Mouse (Mus musculus) CH12.LX (cell line): ENCODE results near the gene Kpnb1.

Experiments used
- CTCF ChIP-seq, 2 experiments: IDR thresholded peaks in 1 of 2; conservative IDR thresholded peaks in 1 of 2; 2 replicates each; pipeline ENCODE4 v1.5.1; 2011 to 2012; ENCODE audit warnings: low read depth in 2 of 2, low read length in 2 of 2, improper control_type of control experiment in 1 of 2, inconsistent platforms in 1 of 2, mild to moderate bottlenecking in 1 of 2, moderate library complexity in 1 of 2
- GABPA ChIP-seq: IDR thresholded peaks from 2 replicates; pipeline ENCODE4 v1.6.1; 2012; ENCODE audit warnings: low read depth, low read length, improper control_type of control experiment, inconsistent platforms; ENCODE audit not compliant: insufficient replicate concordance
- IRF4 ChIP-seq: IDR thresholded peaks from 2 replicates; pipeline ENCODE4 v1.6.1; 2014; ENCODE audit warnings: low read depth, mild to moderate bottlenecking, inconsistent platforms, low read length, improper control_type of control experiment
- KAT2A ChIP-seq: IDR thresholded peaks from 2 replicates; pipeline ENCODE4 v1.6.1; 2012; ENCODE audit warnings: low read length, improper control_type of control experiment, inconsistent platforms; ENCODE audit not compliant: insufficient replicate concordance
- MYC ChIP-seq: IDR thresholded peaks from 2 replicates; pipeline ENCODE4 v1.6.1; 2011; ENCODE audit warnings: low read depth, mild to moderate bottlenecking, improper control_type of control experiment, low read length
- POLR2A ChIP-seq: IDR thresholded peaks from 2 replicates; pipeline ENCODE4 v1.6.1; 2011; ENCODE audit warnings: low read depth, mild to moderate bottlenecking, improper control_type of control experiment, low read length
- UBTF ChIP-seq: IDR thresholded peaks from 2 replicates; pipeline ENCODE4 v1.6.1; 2012; ENCODE audit warnings: low read depth, mild to moderate bottlenecking, inconsistent platforms, low read length, improper control_type of control experiment, moderate library complexity
- USF1 ChIP-seq: IDR thresholded peaks from 2 replicates; pipeline ENCODE4 v1.6.1; 2014; ENCODE audit warnings: low read depth, mild to moderate bottlenecking, inconsistent platforms, low read length, improper control_type of control experiment
- ZC3H11A ChIP-seq: IDR thresholded peaks from 2 replicates; pipeline ENCODE4 v1.6.1; 2012; ENCODE audit warnings: low read depth, mild to moderate bottlenecking, inconsistent platforms, low read length, improper control_type of control experiment
- ZMIZ1 ChIP-seq: IDR thresholded peaks from 2 replicates; pipeline ENCODE4 v1.6.1; 2012; ENCODE audit warnings: low read depth, mild to moderate bottlenecking, inconsistent platforms, low read length, improper control_type of control experiment

DNA sequence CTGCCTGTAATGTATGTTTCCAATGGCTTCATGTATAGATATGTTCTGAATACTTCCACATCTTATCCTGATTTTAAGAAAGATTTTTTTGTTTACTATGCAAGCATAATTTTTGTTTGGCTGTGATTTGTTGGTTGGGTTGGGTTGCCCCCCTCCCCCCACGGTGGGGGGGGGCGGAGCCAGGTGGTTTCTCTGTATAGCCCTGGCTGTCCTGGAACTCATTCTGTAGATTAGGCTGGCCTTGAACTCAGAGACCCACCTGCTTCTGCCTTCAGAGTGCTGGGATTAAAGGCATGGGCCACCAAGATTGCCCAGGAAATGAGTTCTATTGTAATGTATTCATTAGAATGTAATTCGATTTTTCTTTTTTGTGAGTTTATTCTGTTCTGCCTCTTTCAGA, 1.6 kb upstream of the Kpnb1 start:
- TF ChIP-seq GABPA, result no peak
- TF ChIP-seq CTCF (conservative IDR thresholded peaks at IDR 0.05 in 1 of 2, IDR thresholded peaks at IDR 0.05 in 1 of 2; ENCODE audit: low read depth in 2 of 2, low read length in 2 of 2), result no peak
- TF ChIP-seq POLR2A, result no peak; the same call in 1 of the 2 replicates
- TF ChIP-seq UBTF, result no peak
- no peak for TF ChIP-seq KAT2A
- no peak for TF ChIP-seq IRF4
- 0 out of 2 replicates have a peak, but pooled peaks have one; percentile 6 for TF ChIP-seq ZMIZ1
- no peak for TF ChIP-seq ZC3H11A
- TF ChIP-seq MYC, result no peak
- TF ChIP-seq USF1, result no peak
